Mouse (Mus musculus) olfactory bulb, adult 2 months (tissue): Measurements from ENCODE around the gene Il12rb1.

Experiments used
- CTCF ChIP-seq: fragments of 200-500 bp; IDR thresholded peaks from 2 replicates; pipeline ENCODE4 v1.5.1; 2012; ENCODE audit warnings: low read depth, mild to moderate bottlenecking, low read length, moderate library complexity; ENCODE audit not compliant: insufficient read depth
- POLR2A ChIP-seq: fragments of 200-500 bp; IDR thresholded peaks from 2 replicates; pipeline ENCODE4 v1.6.1; 2012; ENCODE audit warnings: mild to moderate bottlenecking, low read depth, low read length, moderate library complexity; ENCODE audit not compliant: insufficient read depth

DNA sequence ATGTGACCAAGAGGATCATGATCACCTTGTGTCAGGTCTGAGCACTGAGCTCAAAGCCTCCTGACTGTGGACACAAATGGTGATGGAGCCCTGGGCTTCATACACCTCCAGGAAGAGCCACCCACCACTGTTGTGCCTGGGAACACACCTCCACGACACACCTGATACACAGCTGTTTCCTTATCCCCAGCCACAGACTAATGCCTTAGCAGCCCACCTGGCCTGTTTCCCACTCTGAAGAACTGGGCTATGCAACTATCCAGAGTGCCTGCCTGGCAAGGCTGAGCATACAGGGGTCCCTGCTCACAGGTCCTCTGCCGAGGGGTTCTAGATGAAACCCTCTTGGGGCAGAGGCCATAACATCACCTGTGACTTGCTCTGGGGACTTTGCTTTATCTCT, 14.0 kb upstream of the Il12rb1 start:
- TF ChIP-seq CTCF (no peak), POLR2A (no peak)
